Mouse (Mus musculus): ENCODE data around the gene Tcerg1l.

The Tcerg1l gene

DNA sequence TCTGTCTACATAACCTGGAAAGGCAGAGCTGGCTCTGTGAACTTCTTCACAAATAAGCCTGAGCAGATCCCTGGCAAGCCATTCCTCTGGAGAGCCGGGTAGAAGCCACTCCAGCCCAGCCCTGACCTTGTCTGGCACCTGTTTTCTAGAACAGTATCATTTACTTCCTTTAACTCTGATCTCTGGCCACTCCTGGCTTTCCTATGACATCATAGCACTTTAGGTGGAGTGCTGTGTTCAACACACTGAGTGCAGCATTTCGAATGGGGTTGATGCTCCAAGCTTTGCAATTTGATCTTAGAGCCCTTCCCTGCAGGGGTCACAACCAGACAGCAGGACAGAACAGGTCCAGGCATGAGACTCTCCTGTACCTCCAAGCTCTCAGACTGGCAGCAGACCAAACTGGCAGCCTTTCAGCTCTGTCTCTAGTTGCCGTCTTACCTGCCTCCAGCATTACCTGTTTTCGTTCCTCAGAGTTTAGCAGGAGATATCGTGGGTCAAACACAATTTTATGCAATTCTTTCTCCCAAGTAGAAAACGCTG lies 179.9 kb downstream of the Tcerg1l start:
- DNase-seq, result peak; percentile 37 to 46

DNA sequence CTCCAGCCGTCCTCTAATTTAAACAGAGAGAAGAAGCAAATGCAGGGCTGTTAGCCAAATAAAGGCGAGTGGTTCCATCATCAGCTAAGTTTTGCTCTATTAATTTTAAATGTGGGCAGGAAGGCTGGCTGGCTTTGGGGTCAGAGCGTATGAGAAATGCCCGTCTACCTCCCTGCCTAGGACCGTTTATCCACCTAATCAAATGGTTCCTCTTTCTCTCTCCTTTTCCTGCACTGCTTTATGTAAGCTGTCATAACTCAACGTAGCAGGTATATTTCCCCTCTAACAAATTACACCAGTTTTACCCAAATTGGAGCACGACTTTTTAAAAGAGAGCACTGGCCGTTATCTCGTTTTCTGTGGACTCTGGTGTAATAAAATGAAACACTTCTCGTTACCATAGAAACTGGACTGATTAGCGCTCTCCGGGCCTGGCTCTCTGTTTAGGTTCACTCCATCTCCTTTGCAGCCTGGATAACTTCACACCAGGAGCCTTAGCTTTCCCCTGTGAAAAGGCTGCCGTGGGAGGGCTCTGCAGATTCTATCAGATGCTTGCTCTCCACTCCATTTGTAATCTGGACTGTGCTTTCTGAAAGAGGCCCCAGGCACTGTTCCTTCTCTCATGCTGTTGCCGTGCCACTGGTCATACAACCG lies 182.2 kb downstream of the Tcerg1l start:
- no peak for DNase-seq

DNA sequence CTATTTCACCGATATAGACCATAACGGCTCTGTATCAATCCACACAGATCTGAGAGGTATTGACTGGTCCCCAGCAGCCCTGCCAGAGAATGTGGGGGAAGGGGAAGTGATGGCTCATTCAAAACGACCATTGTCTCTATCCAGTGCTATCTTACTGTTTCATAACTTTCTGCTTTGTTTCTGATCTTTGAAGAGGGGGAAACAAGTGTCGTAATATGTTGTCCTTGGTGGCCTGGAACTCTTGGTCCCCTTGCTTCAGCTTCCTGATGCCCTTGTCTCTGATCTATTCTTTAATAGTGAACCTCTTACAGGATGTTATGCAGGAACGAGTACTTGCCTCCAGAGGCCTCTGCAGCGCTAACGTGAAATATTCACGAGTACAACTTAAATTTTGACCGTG lies 182.8 kb downstream of the Tcerg1l start:
- DNase-seq, result no peak

DNA sequence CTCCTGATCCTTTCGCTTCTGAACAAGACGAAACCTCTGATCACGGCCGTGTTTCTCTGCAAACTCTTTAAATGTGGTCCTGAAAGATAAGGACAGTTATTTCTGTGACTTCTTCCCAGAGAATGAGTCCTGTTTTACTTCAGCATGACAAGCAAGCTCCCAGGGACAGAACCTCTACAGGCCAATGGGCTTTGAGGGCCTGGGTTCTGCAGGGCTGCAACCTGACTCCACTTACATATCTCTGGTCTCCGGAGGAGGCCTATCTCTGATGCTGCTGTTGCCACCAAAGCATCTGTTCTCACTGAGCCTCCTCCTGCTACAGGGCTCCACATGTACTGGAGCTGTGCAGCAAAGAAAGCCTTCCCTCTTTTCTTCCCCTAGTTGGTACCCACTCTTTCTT lies 187.8 kb downstream of the Tcerg1l start:
- DNase-seq, result no peak

DNA sequence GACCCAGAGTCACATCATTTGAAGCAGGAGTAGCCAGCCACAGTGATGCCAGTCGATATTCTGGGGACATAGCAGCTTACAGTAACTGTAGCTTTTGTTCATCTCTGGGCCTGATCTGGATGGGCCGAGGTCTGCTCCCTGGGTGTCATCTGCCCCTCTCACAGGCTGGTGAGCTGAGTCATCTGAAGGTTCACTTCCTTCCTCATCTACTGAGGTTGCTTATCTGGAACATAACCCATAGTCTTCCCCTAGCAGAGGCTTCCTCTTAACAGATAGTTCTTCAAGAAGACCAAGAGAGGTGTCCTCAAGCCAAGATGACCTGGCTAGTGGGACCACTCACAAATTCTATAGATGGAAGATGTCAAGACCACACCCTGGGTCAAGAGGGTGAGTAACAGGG lies 192.4 kb downstream of the Tcerg1l start:
- no peak for DNase-seq

DNA sequence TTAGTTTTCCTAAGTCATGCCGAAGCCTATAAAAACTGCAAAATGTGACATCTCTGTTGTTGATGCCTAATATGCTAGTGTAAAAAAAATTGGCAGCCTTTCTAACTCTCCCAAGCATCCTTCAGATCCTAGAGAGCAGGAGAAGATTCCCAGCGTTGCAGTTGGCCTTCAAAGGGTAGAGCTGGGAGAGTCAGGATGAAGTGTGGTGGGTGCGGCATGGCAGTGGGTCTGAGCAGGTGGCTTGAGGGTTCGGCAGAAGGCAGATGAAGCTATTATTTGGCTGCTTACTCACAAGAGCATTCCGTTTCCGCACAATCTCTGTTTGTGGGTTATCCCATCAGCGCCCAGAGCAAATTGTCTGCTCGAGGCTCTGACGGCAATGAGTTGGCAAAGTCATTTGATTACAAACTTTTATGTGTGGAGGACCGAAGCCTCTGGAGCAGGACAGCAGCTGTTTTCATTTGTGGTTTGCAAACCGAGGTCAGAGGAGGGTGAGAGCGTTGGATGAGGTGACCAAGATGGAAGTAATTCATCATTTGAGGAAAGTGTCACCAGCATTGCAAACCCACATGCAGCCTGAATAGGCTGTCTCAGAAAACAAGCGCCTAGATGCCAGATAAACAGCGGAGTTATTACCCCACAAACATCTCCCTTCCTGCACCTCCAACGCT lies 195.2 kb downstream of the Tcerg1l start:
- no peak for DNase-seq

DNA sequence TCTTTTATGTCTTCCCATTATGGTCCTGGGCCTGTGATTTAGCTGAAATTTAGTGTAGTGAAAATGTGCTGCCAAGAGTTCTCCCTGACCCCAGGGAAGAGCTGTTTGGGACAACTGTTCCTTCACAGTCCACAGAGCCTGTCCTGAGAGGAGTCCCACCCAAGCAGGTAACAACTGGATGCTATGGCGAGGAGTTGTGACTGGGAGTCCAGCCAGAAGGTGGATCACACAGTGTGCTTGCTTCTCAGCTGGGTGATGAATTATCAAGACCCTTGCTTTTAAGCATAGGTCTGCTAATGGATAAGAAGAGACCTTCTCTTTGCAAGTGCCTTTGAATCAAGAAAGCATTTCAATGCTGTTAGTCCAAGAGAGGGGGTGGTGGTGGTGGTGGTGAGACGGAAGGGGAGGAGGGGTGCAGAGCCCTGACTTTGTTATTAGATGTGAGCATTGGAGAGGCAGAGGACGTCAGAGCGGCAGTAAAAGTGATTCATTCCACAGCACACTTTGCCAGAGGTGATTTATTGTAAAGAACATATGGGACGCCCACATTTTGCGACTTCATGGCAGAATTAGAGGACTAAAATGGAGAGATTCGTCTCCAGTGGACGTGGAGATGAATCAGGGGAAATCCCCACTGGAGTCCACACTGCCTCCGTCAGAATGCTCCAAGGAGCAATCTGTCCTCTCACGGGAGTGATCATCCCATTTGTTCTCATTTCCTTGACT lies 198.0 kb downstream of the Tcerg1l start:
- DNase-seq, result no peak

DNA sequence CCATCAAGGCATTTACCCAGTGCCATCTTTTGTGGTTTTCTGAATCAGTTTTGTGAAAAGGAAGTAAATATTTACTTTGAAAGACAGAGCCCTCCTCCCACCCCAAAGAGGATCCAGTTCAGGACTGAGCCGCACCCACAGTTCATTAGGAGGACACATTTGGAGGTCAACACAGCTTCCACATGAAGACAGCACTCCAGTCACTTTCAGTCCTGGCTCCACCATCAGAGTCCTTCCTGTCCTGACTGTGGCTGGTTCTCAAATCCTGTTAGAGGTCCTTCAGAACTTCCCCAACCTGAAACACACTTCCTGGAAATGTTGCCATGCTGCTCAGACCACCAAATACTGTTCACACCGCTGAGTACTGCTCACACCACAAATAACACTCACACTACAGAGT lies 201.4 kb downstream of the Tcerg1l start:
- DNase-seq, result no peak

DNA sequence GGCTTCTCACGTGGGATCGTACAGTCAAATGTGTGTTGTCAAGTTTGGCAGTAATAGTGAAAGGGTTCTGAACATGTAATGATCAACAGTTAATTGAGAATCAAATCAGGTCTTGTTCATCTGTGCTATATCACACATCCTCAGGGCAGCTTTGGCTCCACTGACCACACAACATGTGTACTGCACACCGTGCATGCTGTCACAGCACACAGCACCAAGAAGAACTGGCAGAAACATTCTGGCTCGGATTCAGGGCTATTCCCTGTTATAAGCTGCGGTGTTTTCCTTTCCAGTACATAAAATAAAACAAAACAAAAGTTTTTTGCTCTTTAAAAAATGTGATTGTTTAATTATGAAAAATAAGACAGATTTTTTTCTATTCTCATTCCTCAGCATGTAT lies 213.3 kb downstream of the Tcerg1l start:
- no peak for DNase-seq

DNA sequence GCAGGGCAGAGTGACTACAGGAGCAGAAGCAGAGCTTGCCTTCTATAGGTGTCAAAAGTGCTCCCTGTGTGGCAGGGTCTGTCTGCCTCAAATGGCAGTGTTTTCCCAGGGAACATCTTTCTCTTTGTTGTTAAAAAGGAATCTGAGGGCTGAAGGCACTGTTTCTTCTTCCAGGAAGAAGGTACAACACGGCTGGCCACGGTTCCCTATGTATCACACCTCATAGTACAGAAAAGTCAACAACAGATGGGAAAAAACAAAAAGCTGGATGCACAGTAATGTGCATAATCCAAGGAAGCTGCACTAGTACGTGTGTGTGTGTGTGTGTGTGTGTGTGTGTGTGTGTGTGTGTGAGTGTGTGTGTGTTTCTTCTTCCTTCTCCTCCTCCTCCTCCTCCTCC lies 215.3 kb downstream of the Tcerg1l start:
- no peak for DNase-seq

DNA sequence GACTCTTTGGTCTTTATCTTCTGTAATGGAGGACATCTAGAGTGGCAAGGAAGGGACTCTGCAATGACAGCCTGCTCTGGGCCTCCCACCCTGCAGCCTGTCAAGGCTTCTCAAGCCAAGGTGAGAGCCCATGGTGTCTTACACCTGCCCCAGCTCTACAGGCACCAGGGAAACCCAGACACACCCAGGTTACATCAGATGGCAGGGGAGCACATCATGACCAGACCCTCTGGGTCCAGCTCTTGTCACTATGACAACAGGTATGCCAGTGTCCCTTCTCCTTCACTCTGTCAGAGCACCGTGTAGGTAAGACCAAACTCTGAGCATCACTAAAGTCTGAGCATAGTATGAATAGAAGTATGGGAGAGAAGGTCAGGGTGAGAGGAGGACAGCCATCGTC lies 218.9 kb downstream of the Tcerg1l start:
- DNase-seq, result no peak

DNA sequence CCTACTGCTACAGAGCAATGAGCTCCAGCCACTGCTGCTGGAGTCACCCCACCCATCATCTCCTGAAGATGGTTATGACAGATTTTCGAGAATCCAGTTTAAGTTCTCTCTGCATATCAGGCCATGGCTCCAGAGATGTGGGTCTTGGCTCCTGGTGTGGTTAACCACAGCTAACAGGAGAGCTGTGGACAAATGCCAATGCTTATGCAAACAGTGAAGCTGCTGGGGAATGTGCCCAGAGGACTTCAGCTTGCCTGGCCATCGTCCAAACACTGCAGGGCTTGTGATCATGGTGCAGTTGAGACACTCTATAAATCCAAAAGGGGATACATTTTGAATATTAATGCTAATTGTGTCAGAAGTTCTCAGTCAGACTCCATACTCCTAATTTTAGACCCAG lies 221.5 kb downstream of the Tcerg1l start:
- DNase-seq, result peak in 1 of 2 experiments; percentile 4

DNA sequence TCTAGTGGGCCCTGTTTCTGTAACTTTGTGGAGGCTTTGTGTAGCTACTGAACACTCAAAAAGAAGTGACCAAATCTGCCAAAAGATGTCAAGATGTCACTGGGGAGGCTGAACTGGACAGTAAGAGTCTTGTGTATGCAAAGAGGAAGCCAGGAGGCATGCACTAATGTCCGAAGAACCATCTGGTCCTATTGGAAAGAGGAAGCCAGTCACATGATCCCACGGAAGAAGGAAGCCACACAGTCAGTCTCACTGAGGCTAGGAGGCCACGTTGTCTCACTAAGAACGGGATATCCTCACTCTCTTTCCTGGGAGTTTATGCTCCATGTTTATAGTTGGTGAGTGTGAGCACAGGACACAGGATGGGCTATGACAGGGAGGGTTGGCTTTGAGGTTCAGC lies 227.1 kb downstream of the Tcerg1l start:
- DNase-seq, result no peak
